Mouse (Mus musculus) lung, postnatal 14 days (tissue): ENCODE measurements around the gene Tom1l2.

Source experiments
- DNase-seq: peaks from one replicate; pipeline ENCODE4 v3.0.0; 2021

Tom1l2 gene

DNA sequence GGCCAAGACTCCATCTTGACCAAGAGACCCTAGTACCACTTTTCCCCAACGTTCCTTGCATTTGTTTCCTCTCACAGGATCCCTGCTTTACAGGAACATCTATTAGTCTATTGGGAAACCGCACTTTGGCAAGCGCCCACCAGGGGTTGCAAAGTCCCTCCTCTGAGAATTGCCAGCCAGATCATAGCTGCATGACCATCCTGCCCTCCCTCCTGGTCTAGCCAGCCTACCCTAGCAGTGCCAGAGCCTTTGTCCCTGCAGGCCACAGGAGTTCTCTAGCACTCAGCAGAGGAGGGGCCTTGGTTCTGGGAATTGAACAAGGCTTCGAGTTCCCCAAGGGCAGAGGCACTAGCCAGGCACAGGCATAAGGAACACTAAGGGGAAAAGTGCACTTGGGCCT is 128.0 kb downstream of the Tom1l2 start:
- no peak for DNase-seq

DNA sequence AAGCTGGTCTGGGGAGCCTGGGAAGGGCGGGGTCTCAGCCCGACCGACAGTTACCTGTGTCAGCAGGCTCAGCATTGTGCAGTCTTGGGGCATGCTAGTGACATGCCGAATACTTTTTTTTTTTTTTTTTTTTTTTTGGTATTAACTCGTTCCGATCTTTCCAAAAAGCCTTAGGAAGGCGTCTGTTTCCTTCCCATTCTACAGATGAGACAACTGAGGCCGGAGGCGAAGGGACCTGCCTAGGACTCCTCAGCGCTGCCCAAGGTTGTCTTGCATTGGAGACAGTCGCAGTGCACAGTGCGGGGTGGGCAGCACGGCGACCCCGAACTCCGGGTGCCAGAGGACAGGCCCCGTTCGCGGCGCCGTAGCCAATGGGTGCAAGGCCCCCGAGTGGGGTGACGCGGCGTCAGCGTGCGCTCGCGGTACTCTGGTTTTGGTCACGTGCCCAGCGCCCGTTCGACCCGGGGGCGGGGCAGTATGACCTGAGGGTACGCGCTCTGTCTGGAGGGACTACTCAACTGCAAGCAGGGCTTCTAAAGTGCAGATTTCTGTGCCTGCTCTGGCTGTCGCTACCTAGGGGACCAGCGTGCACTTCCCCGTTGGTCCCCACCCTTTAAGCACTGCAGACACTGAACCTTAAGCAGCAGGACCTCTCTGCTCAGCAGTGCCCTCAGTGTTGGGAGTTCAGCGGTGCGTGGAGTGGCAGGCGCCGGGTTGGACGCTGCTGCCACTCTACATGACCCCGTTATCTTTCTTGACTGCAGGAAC is 130.1 kb downstream of the Tom1l2 start, which contains the start of gene Srebf1:
Srebf1 (minus strand) TSS at position 113 of the 768 bp plus-strand sequence.
- peak; percentile 80 for DNase-seq

DNA sequence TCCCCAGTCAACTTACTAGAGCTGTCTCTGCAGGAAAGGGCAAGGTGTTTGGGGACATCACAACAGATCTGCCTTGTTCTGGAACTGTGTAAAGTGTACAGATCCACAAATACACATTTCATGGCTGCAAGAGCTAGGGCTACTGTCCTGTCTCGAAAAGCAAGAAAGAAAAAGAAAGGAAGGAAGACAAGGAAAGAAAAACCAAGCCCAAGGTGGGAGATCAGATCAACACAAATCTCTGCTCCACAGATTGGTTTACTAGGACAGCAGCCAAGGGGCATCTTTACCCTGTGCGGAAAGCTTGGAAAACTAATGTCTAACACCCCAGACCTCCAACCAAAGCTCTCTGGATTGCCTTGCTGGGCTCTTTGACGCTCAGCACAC is 130.6 kb downstream of the Tom1l2 start:
- DNase-seq: no peak

DNA sequence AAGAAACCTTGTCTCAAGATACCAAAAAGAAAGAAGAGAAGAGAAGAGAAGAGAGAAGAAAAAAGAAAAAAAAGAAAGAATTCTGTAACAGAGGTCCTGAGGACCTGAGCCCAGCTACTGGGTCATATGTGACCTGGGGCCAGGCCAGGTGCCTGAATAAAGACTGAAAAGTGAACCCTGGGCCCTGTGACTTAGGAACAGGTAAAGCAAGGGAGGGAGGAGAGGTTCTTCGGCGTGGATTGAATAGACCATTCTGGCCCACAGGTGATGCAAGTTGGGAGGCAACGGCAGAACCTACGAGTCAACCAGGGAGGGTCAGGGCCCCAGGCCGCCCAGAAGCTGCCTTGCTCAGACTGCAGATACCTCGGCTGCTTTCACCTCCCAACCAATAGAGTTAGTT is 131.3 kb downstream of the Tom1l2 start:
- no peak for DNase-seq

DNA sequence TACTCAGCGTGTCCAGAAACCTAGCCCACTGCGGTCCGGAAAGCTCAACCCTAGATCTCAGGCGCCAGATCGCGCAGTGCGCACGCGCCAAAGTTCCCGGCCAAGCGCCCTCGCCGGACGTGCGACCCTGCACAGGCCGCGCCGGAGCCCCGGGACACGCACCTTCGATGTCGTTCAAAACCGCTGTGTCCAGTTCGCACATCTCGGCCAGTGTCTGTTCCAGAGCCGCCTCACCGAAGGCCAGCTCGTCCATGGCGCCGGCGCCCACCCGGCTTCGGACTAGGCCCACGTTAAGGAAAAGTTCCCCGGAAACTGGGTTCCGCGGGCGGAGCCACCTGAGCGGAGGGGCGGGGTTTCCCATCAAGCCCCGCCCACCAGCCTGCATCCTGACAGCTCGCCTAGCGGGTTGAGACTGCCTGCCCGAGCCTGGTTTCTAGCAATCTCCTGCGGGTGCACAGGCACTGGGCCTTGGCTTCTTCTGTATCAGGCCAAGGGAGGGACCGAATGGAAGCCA is 132.4 kb downstream of the Tom1l2 start:
- DNase-seq: peak; percentile 93

DNA sequence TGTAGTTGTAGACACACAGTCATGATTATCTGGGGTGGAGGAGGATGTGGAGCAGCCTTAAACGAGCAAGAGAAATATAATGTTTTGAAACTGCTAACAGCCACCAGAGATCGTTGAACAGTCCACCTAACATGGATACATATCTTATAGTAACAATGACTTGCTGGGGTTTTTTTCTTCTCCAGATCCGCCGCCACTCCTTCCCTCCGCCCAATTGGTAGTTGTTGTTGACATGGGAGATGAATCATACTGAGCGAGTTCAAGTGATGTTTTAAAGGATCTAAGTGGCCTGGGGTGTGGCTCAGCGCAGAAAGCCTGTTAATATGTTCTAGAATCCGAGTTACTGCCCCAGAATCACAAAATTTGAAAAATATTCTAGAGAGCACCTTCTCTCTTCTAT is 133.1 kb downstream of the Tom1l2 start:
- DNase-seq: no peak

DNA sequence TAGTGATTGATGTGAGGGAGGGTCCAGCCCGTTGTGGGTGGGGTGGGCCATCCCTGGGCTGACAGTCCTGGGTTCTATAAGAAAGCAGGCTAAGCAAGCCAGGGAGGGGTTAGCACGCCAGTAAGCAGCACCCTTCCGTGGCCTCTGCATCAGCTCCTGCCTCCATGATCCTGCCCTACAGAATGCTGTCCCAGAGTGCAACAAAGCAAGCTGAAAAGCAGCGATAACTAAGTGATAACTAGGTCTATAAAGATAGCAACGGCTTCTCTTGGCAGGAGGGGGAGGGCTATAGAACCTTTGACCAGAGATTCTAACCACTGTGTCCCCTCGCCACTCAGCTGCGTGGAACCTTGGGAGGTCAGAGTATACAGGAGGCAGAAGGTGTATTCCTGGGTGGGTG is 135.2 kb downstream of the Tom1l2 start:
- no peak for DNase-seq

DNA sequence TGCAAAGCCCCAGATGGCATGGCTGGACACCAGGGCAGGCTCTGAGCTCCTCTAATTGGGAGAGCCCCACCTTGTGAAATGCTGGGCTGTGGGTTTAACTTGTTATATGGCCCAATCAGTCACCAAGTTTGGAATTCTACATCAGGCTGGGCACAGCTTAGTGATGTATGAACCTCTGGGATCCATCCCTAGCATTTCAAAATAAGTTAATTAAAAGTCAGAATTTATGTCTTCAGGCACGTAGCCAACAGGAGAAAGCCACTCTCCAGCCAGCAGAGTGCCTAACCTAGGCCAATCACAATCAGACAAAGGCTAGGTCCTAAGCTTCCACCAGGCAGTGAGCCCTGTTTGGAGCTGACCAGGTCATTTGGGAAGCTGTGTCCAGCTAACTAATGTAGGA is 136.0 kb downstream of the Tom1l2 start:
- no peak for DNase-seq

DNA sequence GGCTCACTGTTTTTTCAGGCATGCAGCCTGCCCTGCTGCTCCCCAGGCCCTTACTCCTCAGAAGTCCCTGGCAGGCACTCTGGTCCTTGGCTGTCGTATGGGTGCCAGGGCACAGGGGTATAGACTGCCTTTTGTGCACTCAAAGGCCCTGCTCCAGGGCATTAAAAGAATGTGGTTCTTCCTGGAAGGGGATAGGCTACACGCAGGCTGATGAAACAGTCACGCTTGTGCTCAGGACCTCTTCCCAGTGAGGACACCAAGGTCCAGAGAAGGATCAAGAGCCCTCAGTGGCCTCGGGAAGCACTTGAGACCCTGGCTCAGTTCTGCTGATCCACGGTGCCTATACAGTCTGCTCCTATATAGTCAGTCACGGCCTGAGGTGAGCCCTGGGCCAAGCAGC is 139.4 kb downstream of the Tom1l2 start:
- no peak for DNase-seq

DNA sequence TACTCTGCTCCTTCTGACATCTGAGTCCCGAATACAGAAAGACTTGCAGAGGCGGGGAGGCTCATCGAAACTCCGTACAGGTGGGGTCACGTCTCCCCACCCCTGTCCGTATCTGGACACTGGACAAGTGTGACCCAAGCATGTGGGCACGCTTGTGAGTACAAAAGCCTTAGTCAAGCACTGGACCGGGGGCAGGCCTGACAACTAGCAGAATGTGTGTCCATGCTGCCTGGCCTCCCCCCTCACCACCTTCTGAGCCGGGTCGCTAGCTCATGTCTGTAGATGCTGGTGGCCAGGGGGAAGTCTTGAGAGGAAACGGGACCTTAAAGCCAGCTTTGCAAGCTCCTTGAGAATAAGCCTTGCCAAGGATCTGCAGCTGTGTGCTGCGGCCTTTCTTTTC is 140.9 kb downstream of the Tom1l2 start:
- DNase-seq: no peak

DNA sequence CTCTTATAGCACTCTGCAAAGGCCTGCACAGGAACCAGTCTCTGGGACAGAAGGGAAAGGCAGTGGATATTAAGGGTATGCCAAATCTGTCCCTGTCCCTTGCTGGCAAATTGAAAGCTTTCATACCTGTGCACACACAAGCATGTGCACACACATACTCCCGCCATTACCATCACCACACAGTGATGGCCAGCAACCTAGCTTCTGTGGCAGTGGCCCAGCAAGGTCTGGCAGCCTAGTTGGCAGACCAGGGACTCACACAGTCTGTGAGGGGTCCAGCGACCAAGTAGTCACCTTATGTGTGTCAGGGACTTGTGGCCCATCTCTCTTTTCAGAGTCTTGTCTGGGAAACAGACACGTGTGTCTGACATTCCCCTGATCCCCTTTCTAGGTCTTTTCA is 141.6 kb downstream of the Tom1l2 start:
- DNase-seq: no peak

DNA sequence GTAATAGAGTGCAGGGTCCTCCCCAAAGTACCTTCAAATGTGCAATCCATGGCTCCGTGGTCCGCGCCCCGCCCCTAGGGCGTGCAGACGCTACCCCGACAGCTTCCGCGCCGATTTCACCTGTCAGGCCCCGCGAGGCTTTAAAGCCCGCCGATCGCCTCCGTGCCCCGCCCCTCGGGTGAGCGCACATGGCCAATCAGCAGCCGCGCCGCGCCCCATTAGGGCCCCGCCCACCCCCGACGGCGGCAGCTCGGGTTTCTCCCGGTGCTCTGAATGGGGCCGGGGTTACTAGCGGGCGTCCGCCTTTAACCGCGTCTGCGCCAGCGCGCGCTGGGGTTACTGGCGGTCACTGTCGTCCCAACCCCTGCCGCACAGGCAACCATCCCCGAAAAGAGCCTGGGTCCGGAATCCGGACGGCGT is 142.4 kb downstream of the Tom1l2 start:
- peak; percentile 95 for DNase-seq

DNA sequence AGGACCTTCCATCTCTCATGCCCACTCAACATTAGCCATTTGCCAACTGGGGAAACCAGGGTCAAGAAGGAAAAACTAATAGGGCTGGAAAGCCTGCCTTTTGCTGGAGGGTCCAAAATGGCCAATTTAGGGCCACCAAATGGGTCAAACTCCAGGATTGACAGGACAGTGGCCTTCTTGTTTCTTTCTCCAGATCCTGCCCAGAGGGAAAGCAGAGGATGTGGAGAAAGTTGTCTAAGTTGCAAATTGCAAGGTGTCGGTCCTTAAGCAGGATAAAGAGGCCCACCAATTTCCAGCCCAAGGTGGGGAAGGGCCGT is 142.8 kb downstream of the Tom1l2 start:
- DNase-seq: no peak

DNA sequence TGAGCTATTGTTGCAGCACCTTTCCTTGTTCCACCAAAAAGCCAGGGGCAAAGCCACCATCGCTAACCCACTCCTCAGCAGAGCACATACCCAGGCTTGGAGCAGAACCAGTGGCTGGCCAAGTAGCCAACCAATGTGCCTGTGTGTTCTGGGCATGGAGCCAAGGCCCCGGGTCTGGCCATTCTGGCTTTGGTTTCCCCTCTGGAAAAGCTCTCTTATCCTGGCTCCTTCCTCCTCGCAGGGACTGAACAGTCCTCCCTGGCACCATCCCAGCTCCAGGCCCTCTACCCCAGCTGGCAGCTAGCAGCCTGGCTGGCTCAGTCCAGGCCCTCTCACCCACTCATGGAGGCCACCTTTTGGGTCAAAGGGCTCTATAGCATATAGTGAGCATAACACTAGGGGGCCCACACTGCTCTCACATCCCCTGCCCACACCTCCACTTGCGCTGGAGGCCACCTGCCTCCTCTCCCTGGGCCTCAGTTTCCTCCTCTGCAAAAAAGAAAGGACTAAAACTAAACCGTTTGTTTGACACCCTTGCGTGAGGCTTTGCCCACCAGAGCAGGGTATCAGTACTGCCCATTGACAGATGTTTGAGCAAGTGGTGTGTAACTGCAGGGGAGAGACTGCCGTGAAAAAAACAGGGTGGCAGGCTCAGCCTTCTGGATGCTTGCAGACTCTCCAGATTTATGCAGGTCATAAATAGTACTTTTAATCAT is 143.3 kb downstream of the Tom1l2 start:
- DNase-seq: peak; percentile 76

DNA sequence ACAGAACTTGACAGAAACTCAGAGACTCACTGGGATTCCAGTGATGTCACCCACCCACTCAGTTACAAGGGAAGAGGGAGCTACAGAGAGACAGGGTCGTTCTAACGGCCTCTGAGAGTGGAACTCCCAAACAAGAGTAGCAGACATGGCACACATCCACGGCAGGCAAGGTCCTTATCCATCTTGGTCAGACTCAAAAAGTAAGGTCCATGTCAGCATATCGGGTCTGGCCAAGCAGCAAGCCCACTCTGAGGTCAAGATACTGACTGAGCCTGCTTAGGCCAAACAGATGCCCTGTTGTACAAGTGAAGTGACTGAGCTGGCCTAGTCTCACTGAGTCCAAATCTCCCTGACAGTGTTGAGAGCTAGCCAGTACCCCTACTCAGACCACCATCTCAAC is 144.0 kb downstream of the Tom1l2 start:
- no peak for DNase-seq

DNA sequence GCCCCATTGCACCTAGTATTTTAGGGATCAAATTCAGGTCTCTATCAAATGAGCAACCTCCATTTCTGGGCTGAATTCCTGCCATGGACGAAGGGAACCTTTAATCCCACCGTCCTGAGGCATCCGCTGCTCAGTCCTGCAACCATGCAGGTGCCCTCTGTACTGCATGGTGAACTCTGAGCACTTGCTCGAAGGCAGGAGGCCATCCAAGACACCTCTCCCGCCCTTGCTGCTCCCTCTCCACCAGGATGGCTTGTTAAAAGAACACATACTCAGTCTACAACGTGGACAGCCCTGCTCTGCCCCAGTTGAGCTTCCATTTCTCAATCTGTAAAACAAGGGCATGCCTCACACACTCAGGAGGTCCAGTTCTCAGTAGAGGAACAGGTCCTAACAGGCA is 144.5 kb downstream of the Tom1l2 start:
- no peak for DNase-seq

DNA sequence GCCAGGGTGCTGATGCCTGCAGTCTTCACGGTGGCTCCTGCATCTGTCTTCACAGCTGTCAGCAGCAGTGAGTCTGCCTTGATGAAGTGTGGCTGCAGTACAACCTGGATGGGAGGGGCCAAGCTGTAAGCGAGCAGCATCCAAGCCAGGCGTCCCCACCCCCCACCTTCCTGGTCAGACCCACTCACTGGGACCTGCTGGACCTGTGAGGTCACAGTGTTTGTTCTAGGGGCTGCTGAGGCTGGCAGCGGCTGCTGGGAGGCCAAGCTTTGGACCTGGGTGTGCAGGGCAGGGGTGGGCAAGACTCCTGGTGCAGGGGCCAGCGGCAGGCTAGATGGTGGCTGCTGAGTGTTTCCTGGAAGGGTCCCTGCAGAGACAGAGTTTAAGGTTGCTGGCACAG is 146.5 kb downstream of the Tom1l2 start:
- DNase-seq: no peak

DNA sequence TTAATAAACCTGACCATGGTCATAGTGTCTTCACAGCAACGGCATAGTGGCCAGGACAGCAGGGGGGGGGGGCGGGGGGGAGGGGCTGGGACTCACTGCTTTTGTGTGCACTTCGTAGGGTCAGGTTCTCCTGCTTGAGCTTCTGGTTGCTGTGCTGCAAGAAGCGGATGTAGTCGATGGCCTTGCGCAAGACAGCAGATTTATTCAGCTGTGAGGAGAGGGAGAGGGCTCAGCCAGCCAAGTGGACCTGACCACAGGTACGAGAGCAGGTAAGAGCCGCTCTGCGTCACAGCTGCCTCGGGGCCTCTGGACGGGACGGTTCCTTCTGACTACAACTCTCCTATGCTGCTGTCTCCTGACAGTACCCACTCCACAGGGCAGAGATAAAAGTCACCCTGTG is 147.7 kb downstream of the Tom1l2 start:
- DNase-seq: peak; percentile 58

DNA sequence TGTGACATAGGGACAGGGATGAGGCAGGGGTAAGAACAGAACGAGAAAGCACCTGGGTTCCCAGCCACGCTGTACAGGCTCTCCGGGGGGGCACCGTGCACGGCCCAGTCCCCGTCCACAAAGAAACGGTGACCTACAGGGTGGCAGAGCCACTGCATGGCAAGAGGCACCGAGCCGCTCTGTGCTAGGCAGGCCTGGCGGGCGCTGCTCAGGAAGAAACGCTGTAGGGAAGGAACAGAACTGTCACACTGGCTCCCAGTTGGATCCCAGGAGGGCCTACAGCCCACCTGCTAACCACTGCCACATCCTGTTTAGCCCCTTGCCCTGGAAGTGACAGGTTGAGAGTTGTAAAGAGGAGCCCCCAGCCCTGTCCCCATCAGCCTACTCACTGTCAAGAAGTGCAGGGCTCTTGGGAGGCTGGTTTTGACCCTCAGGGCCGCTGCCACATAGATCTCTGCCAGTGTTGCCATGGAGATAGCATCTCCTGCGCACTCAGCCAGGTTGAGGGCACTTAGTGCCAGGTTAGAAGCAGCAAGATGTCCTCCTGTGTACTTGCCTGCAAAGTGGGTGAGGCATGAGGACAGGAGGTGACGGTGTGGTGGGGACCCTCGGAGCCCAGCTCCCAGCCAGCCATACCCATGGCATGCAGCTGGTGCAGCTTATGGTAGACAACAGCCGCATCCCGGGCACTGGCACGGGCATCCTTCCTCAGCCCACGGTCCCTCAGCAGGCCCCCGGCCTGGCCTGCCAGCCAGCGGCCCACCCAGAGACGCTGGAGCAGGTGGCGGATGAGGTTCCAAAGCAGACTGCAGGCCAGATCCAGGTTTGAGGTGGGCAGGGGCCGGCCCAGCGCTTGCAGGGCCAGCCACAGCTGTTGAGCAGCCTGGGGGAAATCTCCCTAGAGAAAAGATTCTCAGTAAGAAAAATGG is 149.7 kb downstream of the Tom1l2 start:
- no peak for DNase-seq

DNA sequence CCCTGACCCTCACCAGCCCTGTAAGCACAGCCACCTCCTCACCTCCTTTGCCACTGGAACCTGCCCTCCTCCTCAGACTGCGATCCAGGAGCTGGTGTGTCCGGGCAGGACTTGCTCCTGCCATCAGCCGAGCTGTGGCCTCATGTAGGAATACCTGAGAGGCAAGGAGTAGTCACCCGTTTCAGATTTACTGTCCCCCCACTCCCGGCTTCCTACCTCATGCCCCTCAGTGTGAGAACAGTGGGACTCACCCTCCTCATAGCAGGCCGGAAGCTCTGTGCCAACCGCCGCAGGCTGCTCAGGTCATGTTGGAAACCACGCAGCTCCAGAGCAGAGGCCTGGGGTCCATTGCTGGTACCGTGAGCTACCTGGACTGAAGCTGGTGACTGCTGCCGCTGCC is 152.3 kb downstream of the Tom1l2 start:
- no peak for DNase-seq

DNA sequence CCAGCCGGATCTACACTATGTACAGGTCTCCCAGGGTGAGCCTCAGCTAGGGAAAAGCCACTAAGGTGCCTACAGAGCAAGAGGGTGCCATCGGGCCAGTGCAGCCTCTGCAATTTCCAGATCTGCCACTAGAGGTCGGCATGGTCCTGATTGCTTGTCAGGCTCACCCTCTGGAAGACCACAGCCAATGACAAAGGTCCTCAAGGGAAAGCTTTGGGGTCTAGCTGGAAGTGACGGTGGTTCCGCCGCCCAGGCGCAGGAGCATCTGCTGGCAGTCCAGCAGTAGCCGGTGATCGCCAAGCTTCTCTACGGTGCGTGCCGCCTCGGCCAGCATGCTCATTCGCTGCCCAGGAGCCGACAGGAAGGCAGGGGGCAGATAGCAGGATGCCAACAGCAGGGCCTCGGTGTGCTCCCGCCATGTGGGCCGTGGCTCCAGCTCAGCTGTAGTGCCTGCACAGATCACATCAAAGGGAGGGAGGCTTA is 153.0 kb downstream of the Tom1l2 start:
- DNase-seq: peak; percentile 96

DNA sequence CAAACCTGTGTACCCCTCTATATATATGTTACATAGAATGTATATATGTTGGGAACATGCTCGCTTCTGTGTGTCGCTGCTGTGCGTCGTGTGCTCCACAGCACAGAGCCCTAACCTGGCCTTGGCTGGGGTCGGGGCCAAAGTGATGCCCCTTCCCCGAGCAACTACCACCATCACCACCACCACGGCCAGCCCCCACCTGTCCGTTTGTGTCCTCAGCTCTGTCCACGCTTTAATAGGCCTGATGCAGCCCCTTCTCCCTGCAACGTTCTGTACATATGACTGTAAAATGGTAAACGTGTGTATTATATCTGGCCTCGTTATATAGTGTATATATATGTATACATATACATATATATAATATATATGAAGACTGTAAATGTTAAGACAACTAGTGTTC is 154.1 kb downstream of the Tom1l2 start:
- no peak for DNase-seq

DNA sequence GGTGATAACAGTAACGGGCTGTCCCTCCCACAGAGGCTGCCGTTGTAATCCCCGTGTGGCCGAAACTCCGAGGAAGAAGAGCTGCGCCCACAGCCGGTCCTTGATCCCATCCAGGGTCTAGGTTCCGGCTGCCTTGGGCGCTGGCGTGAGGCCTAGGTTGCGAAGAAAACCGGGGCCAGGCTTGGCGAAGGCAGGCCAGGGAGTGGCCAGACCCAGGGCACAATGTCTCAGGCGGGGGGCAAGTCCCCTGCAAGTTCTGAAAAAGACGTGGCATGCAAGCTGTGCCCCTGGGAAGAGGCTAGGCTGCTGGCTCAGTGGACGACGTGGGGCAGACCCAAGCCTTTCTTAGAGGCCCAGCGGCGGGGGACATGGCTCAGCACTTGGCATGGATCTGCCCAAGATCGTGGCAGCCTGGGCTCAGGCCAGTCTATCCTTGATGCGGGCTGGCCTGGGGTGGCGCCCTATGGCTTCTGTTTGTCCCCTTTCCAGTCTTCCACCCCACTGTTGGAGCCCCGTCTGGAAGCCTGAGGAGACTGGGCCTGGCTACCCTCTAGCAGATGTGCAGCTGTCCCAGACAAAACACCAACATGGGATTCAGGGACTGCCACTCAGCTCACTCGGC is 154.6 kb downstream of the Tom1l2 start:
- no peak for DNase-seq
